Mouse (Mus musculus) kidney, postnatal 36 days (tissue): ENCODE measurements around the gene Znfx1.

Experiments used
- DNase-seq, 2 experiments: peaks; one replicate each; pipeline ENCODE4 v3.0.0; 2021 to 2022; ENCODE audit warnings: mixed read lengths in 2 of 2

Gene Znfx1

GRCm38 (mm10) chr2:166995021-166995795 is 67.6 kb downstream of the Znfx1 start:
- DNase-seq: peak in 1 of 2 experiments; percentile 36

GRCm38 (mm10) chr2:166991945-166992344 is 70.9 kb downstream of the Znfx1 start:
- DNase-seq: peak in 1 of 2 experiments; percentile 46

- DNase-seq: no peak
Observed at GRCm38 (mm10) chr2:166990861-166991260, 72.0 kb downstream of the Znfx1 start.
